Mouse (Mus musculus): ENCODE data around the gene Cd47.

The Cd47 gene

DNA sequence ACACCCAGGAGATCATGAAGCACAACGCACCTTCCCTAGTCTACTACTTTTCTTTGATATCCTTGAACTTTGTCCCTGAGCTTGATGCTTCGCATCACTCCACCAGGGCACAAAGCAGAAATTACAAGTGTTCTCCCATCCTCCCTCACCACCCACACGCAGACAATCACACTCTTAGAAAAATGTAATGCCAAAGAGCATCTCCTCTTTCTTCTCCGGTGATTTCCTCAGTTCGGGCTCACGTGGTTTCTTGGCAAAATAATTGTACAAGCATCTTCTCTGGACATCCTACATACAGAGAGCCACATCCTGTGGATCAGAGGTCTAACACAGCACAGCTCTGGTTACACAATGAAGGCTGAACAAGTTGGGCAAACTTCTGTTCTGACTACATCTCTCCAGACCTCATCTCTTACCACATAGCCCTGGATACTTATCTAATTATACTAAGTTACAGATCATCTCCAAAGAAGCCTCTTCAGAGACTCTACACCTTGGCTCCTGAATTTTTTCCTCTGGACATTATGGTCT lies 36.4 kb downstream of the Cd47 start:
- no peak for DNase-seq

DNA sequence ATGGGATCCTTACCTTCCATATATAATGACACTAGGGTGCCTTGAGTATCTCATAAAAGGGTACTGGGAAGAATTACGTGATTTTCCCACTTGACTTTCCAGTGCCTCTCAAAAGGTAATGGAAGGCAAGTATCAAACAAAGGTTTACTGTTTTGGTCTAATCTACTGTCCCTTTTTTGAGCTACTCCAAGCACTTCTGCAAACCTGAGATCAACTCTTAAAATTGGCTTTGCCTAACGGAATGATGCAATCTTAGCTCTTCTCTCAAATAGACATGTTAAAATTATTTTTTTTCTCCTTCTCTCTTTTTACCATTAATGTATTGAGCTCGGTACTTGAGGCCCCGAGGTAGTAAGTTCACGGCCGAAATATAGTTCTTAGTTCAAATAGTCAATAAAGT lies 38.6 kb downstream of the Cd47 start:
- no peak for DNase-seq

DNA sequence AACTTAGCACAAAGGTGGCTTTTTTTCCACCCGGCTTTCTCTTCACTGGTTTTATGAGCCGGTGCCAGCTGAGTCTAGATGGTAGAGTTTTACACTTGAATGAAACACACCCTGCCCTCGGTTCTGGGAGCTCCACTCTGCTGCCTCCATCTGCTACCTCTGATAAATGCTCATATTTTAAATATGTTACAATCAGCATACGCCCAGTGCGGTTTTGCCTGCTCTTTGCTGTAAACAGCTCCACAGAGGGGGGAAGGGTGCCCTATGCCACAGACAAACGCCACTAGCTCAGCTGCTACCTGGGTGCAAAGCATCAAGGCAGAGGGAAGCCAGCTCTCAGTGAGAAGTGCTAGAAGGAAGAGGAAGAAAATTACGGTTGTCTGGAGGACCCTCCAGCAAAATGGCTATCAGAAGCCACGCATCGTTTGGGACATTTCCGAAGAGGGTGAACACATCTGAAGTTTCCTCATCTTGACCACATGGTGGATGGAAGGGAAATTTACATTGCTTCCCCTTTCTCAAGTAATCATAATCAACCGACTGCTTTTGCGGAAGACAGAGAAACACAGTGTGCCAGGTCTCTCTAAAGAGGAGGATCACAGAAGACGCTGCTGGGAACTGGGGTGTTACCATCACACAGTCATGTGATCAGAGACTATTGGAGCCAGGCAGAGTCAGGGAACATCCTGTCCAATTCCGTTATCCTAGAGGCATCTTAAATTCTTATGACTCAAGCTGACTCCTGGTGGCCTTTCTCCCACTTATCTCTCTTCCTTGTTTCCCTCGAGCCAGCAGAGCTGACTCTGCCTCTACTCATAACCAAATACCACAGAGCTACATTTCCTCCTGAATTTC lies 39.6 kb downstream of the Cd47 start:
- DNase-seq = peak; percentile 23

DNA sequence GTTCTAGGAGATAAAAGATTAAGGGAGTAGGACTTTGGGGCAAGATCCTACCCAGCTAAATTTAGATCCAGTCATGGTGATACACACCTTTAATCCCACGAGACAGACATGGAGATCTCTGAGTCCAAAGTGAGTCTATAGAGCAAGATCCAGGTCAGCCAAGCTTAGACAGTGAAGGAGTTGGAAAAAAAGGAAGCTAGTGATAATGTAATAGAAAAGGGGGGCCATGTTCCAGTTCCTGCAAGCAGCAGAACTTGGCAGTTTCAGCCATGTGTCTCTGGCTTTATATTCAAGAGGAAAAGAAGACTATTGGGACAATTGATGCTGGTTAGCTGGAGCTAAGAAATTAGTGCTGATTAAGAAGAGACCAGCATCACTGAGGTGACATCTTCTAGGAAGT lies 43.4 kb downstream of the Cd47 start:
- DNase-seq = no peak

DNA sequence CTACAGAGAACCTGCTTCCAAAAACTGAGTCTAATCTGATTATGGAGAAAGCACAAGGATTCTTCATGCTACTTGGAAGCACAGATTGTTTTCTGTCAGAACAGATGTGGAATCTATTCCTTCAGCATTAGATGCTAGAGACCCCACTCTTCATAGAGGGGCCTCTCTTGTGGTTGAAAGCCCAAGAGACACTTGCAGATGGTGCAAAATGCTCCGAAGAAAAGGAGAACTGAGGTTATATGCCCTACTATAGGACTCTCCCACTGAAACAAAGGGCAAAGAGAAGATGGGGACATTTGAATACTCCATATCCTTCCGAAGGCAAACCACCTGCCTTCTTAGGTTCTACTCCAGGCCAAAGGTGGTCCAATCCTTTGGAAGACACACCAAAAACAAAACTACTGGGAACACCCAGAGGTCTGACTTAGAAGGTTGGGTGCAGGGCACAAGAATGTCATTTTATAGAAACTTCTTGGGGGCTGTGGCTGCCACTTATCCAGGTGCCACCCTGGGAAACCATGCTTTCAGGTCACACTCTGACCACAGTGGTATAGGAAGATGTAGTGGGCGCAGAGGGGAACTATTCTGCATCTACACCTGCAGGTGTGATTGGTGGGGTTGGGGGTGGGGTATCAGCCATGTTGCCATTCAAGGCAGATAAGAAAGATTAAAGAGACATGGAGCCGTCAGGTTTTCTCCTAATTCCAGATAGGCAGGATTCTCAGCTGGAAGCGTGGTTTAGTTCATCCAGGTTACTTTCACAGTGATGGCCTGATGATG lies 47.1 kb downstream of the Cd47 start:
- no peak for DNase-seq

DNA sequence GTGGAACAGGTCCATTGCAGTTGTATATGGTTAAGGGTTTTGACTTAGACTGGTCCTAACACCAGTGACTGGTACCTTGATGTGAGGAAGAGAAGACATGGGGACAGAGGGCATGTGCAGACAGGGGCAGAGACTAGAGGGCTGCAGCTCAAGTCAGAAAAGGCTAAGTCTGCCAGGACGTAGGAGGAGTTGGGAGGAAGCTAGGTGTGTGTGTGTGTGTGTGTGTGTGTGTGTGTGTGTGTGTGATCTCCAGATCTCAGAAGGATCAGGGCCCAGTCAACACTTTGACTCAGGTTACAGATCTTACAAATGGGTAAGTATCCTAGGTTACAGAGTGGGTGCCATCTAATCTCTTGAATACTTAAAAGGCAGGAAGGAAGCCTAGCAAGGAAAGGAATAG lies 48.3 kb downstream of the Cd47 start:
- no peak for DNase-seq

DNA sequence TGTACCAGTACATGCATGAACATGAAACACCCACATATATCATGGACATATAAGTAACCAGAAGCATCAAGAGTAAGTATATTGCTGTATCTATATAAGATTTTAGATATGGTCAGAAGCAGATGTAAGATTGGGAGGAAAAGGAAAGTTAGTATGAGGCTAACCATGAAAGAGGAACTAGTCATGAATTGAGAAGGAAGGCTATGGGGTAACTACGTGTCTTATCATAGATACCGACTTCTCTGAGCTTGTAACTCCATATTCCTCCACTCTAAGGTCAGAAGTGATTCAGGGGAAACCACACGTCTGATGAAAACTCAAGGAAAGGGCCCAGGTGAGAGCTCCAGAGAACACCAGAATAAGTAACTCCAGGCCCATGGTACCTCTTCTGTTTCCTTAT lies 52.6 kb downstream of the Cd47 start:
- no peak for DNase-seq

DNA sequence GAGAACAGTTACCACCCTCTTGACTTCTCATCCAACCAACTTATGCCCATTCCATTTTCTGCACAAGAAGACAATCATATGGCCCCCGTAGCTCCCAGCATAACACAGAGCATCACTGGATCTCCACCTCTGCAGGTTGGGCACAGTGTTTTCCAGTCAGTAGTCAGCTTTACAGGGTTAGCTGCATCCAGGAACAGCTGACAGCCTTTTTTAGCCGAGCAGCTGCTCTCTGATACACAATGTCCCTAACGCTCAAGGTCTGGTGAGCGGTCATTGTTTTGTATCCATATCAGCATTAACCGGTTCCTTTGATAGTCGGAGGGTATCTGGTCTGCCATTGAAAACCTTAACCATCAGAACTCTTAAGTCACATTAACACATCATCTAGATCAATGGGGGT lies 53.3 kb downstream of the Cd47 start:
- no peak for DNase-seq

DNA sequence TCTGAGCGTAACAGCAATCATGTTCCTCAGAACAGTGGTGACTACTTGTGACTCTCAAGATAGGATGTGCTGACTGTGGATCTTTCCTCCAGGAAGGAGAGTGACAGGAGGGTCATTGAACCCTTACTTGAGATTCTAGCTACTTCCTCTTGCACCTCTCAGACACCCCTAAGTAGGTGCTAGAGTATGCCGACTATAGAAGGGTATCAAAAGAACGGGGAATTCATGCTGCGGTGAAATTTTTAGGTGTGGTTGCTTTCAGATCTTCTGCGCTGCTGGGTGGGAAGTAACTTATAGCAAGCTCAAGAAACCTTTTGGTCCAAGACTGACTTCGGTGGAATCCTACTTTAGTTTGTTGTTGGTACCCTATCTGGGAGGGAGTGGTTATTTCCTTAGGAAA lies 53.9 kb downstream of the Cd47 start:
- no peak for DNase-seq

DNA sequence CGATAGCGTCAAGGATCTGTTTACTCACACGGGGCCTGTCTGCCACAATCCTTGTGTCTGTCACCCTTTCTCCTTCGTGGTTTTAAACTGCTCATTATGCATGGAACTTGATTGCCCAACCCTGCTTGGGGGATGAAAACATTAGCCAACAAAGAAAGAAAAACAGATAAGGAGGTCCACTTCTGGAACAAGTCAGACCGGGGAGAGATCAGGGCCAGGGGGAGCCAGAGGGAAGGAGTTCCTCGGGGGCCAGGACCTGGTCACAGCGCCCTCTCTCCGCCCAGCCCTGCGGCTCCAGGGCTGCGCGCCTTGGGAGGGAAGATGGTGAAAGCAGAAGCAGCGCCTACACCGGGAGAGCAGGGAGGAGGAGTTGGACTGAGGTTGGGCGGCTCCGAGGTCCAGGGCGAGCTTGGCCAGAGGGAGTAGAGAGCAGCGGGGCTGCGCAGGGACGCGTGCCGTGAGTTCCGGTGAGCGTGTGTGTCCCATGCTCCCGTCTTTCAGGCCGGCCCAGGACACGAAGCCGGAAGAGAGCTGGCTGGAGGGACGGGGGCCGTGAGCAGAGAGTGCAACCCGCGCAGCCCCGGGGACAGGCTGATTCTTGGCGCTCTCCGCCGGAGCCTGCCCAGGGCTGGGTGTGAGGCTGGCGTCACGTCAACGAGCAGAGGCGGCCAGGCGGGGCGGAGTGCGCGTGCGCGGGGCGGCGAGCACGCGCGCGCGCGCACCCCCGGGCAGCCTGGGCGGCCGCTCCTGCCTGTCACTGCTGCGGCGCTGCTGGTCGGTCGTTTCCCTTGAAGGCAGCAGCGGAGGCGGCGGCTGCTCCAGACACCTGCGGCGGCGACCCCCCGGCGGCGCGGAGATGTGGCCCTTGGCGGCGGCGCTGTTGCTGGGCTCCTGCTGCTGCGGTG lies 54.9 kb downstream of the Cd47 start:
- DNase-seq = peak; percentile 91

DNA sequence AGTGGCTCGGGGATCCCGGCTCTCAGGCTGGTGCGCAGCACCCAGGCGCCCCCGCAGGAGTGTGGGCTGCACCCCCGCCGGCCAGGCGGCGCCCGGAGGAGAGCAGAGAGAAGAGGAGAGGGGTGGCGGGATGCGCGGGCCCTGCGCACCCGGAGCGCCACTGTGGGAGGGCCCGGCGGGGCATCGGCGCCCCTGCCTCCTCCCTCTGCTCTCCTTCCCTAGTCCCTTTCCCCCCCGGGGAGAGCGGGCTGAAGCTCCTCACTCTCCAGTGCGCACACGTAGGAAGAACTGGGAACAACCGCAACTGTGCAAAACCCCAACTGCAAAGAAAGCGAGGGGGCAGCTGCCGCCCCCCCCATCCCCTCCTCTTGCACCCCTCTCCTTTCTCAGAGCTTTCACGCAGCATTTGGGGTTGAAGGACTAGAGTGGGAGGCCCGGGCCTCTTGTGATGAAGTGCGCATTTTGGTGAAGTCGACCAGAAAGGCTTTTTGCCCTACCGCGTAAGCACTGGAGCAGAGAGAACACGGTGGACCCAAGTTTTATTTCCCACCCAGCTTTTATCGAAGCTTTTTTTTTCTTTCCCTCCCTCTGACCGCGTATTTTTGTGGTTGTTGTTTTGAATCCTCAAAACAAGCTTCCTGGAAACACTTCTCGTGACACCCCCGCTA lies 55.6 kb downstream of the Cd47 start:
- peak; percentile 81 for DNase-seq

DNA sequence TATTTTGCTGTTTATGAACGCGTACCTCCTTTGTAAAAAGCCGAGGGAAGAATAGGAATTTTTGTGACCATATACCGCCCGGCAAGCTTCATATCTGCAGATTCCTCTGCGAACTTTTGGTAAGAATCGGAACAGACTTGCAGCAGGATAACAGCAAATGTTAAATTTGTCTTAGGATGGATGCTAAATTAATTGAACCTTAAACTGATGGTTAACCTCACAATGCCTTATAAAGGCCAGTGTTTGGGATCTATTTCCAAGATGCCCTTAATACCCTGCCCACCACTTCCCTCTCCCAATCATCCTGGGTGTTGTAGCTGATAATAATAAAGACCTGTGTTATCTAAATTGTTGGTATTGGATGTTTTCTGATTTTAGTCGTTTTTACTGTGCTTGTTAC lies 56.3 kb downstream of the Cd47 start:
- DNase-seq = no peak

DNA sequence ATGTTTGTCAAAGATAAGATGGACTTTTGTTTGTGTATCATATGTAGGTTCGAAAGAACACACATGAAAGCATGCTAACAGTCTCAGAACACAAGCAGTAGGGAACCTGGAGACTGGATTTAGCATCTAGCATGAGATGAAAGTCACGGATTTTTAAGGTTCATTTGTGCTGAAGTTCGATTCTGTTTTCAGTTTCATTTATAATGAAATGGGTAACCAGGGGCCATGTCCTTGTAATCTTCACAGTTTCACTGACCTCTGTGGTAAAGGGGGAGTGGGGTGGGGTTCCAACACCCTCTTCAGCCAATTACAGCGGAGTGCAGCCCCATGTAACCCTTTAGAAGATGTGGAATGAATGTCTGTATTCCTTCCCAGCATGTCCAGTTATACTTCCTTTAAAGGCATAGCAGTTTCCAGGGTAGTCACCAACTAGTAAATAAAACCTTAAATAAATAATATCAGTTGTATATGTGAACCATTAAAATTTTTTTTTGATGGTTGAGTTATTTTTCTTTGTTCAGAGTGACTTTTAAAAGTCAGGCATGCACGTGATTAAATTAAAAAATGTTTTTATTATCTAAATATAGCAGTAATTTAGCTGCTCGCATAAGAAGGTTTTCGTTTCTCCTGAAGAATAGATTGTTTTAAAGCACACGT lies 57.3 kb downstream of the Cd47 start:
- DNase-seq = peak; percentile 40

DNA sequence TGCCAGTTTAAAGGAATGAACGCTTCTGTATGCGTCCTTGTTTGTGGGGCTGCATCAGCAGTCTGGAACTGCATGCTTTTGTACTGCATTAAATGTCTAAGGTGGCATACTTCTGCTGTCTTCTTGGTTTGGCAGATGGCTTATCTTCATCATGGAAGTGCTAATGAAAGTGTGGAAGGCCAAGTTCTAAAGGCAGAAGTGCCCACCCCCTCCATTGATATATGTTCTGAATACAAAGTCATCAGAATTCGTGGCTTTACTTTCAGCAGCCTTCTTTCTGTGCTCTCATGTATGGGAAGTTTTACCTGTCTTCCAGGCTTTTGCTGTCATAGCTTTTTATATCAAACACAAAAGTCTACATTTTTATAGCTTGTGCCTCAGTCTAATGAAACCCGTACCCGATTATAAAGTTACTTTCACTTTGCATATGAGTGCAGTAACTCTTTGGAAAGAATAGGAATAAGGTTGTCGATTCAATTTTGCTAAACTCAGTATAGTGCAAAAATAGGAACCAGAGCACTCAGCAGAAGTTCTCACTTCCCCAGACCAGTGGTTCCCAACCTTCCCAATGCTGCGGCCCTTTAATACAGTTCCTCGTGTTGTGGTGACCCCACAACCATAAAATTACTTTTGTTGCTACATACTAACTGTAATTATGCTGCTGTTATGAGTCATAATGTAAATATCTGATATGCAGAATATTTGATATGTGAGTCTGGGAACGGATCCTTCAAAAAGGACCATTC lies 58.0 kb downstream of the Cd47 start:
- no peak for DNase-seq

DNA sequence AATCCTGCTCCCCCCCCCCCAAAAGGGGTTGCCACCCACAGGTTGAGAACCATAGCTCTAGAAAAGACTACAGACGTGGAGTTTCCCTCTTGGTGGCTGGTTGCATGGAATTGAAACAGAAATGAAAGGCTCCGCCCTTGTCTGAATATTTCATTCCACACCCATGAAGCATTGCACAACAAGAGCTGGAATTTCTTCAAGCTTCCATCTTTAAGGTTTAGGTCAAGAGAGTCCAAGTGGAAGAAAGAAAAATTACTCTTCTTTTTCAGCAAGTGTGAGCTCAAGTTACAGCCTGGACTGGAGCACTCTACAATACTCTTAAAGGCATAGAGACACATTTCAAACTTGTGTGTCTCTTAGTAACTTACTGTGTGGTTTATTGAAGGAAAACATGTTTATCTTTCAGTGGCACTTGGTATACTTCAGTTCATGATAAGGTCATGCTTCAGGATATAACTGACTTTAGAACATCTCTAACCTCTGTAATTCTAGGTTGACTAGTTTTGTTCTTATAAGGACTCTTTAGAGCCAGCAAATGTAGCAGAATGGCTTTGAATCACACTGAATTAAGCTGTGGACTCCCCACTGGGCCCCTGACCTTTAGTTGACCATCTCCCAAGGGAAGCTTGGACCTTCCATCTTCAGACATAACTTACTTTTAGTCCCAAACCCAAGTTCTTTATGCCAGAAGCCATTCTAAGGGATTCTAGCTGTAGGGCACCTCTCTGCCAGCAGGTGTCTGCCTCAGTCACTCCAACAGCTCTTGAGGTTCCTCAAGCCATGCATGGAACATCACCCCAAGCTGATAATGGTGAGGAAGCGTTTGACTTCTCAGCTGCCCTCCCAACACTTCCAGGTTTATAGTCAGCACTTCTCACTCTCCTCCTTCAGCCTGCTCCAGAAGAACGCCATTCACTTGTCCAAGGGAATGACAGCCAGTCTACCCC lies 58.8 kb downstream of the Cd47 start:
- DNase-seq = no peak

DNA sequence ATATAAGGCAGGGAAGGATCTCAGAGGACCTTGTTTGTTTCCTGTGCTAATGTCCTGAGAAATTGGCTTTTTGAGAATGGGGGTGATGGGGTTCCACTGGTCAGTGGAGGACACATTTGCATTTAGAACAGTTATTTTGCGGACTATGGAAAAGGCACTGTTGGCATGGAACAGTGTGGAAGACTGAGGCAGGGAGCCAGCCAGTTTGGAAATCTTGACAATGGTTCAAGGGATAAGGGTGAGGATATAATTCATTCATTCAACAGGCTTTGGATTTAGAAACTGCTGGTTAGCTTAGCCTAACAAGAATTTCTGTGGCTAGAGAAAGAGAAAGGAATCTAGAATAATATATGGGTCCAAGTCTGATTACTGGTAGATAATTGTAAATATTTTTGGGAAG lies 61.7 kb downstream of the Cd47 start:
- DNase-seq = no peak

DNA sequence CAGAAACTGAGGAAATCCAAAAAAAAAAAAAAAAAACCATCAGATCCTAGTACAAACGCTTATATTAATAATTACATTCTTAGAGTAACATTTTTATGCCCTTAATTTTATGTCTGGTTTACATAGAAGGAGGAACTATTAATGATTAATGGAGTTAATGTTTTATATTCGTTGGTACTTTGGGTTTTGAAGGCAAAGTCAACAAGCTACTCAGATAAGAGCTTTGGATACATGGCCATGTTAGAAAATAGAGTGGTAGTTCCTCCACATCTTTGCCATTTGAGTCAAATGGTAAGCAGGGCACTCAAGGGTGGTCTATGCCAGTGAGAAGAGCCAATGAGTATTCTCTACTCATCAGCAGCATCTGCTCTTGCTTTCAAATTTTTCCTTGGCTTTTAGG lies 66.3 kb downstream of the Cd47 start:
- no peak for DNase-seq

DNA sequence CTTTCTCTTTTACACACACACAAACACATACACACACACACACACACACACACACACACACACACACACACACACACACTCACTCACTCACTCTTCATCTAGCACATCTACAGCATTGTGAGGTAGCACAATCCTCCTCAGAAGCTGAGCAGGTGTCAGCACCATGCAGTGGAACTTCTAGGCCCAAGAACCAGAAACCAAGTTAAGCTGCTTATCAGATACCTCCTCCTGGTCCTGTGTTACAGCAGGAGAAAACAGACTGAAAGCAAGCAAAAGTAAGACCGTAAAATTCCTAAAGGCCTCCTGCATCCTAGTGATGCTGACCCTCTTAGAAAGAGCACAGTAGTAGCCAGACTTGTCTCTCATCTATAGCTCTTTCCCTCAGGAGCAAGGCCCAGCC lies 67.9 kb downstream of the Cd47 start:
- no peak for DNase-seq

DNA sequence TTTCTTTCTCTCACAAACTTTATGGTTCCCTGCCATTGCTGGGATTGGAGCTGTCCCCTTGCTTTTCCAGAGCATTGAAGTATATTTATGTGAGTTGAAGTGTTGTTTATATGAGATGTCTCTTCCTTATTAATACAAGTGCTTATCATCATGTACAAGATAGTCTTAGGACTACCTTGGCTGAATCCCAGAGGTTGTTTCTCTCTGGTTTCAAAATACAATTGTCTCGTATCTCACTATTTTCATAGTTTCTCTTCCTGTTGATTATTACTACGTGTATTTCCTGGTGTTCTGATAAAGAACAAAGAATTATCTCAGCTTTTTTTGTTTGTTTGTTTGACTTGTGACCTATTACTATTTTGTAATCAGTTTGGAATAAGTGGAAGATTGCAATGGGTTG lies 73.6 kb downstream of the Cd47 start:
- no peak for DNase-seq

DNA sequence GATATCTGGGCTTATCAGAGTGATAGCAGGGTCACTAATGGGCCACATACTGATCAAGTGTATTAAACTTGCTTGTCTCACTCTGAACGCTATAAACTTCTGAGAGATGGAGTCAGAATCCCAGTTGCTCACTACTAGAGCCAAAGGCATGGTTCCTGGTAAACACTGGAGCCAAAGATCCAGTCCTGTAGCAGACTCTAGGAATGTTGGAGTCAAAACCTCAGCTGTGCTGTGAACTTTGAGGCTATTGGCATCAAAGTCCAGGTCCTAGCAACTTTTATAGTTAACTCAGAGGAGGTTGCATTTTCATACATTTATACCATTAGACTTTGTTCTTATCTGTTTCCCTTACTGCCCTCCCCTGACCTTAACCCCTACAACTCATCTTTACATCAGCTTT lies 74.2 kb downstream of the Cd47 start:
- DNase-seq = no peak

Measured in retina, postnatal 1 day (tissue).